Mouse (Mus musculus) left cerebral cortex, adult 2 months (tissue): ENCODE results near the gene Prl3d2. TPM values are rescaled to one million over a fixed set of nuclear protein-coding genes. Genes with fewer than 3 reads are reported as not detected.
"Not testable (repeated sequence)": the region's sequence is repeated elsewhere in the genome, so short reads cannot be mapped to it uniquely, and the experiment has no call there.

Experiments used
- DNase-seq, 2 experiments: peaks; one replicate each; pipeline ENCODE4 v3.0.0; 2021 to 2022; ENCODE audit warnings: low spot score in 2 of 2, mixed read lengths in 1 of 2; ENCODE audit errors: extremely low spot score in 1 of 2
- H3K27ac ChIP-seq: fragments of 200-600 bp; 2 replicates; pipeline ENCODE4 v1.8.1; 2022
- H3K4me3 ChIP-seq: fragments of 200-600 bp; 2 replicates; pipeline ENCODE4 v1.8.1; 2022
- CTCF ChIP-seq: fragments of 200-600 bp; IDR thresholded peaks from 2 replicates; pipeline ENCODE4 v1.8.1; 2022; ENCODE audit warnings: antibody characterized with exemption, mild to moderate bottlenecking, moderate library complexity
- intact Hi-C: fragments of 180-260 bp; cut with DNase I; formaldehyde crosslinking; loops from one replicate; pipeline ENCODE4 v1.15.1; 2025
- long read RNA-seq, 2 experiments: library from polyadenylated mRNA; stranded (forward); transcript quantifications; one replicate each; pipeline ENCODE4 v2.0.0; 2021; ENCODE audit warnings: borderline mapping rate in 2 of 2
- total RNA-seq, 2 experiments: library from RNA; stranded (reverse); gene quantifications; 2 replicates each; pipeline ENCODE4 v1.2.3; 2021

Prl3d2 gene
- total RNA-seq: not detected
- long read RNA-seq, experiment 1: 0 reads
- long read RNA-seq, experiment 2: 0 reads

- DNase-seq, H3K4me3 ChIP-seq, intact Hi-C loops, H3K27ac ChIP-seq: not testable (repeated sequence)
Measured at GRCm38 (mm10) chr13:27121398-27121797, at the start of gene Prl3d2. TSS of gene Prl3d2 (plus strand) at chr13:27121698.

DNA sequence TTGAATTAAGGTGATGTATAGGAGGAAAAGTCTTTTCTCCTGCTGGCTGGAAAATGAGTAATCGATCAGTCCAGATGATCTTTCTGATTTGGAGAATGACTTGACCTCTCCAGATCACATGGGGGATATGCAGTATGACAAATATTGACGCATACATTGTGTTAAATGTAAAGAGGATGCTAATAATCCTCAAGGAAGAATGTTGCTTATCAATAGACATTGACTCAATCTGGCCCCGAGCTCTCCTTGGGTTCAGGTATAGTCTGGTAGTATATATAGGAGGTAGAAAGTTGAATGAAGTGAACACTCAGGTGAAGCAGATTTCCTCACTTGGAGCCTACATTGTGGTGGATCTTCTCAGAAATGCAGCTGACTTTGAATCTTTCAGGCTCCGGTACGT is 27.6 kb upstream of the Prl3d2 start, which contains the start of gene Prl3d1:
Gene Prl3d1, plus strand, starts transcription at position 301 of the 400 bp plus-strand sequence.
- intact Hi-C loops, H3K4me3 ChIP-seq, H3K27ac ChIP-seq, DNase-seq: not testable (repeated sequence)

- Histone ChIP-seq H3K4me3 (no peak overlapping the region), H3K27ac (no peak overlapping the region)
- intact Hi-C loops: no loop called here
- TF ChIP-seq CTCF: no peak
- no peak for DNase-seq
Measured at GRCm38 (mm10) chr13:27148264-27148663, 26.8 kb downstream of the Prl3d2 start.

GRCm38 (mm10) chr13:27156490-27156889 is 35.0 kb downstream of the Prl3d2 start, which contains the start of gene Prl3d3:
TSS of gene Prl3d3 (plus strand) at chr13:27156790.
- DNase-seq, intact Hi-C loops, H3K4me3 ChIP-seq, H3K27ac ChIP-seq: not testable (repeated sequence)

Other genes with a start within 250 kb of the Prl3d2 start
- not detected for gene Prl, start 64.1 kb upstream of the Prl3d2 start, total RNA-seq
- gene Prl3d1, start 27.5 kb upstream of the Prl3d2 start, total RNA-seq: not detected
- not detected for gene Prl3d3, start 35.1 kb downstream of the Prl3d2 start, total RNA-seq
- not detected for gene Prl3c1, start 75.0 kb downstream of the Prl3d2 start, total RNA-seq
- not detected for gene Prl3b1, start 120.1 kb downstream of the Prl3d2 start, total RNA-seq
- not detected for gene Prl3a1, start 137.7 kb downstream of the Prl3d2 start, total RNA-seq
- not detected for gene Prl6a1, start 190.9 kb downstream of the Prl3d2 start, total RNA-seq
- not detected for gene Prl8a2, start 224.0 kb downstream of the Prl3d2 start, total RNA-seq